Mouse (Mus musculus): ENCODE data around the gene Ubxn7. TPM values are rescaled to one million over a fixed set of nuclear protein-coding genes. Genes with fewer than 3 reads are reported as not detected.

Ubxn7 gene
- polyA plus RNA-seq, 1 experiment from 2014 or later: 30.6 TPM

GRCm38 (mm10) chr16:32312859-32313258, 19.2 kb upstream of the Ubxn7 start:
- WGBS: 52% methylated on average over 4 of the region's 4 CpGs
- ATAC-seq (replicated peaks; ENCODE audit: insufficient number of reproducible peaks, low FRiP score, low TSS enrichment, low read depth) (no peak), DNase-seq (ENCODE audit: low spot score) (no peak)
- no peak overlapping the region for H3K4me2 ChIP-seq (ENCODE audit: low read depth, low read length)
- no peak overlapping the region for H3K4me3 ChIP-seq (ENCODE audit: low read depth, low read length)
- no peak overlapping the region for H3K27ac ChIP-seq (replicated peaks; ENCODE audit: low read depth, low read length)
- H3K9ac ChIP-seq (replicated peaks; ENCODE audit: low read length): no peak overlapping the region
- H3K9me3 ChIP-seq (replicated peaks; ENCODE audit: control insufficient read depth, low read length): no peaks in the 10 kb centered on the region
- H3K27me3 ChIP-seq (ENCODE audit: control insufficient read depth, insufficient read depth, low read length): no peaks in the 10 kb centered on the region
- no peaks in the 10 kb centered on the region for H3K36me3 ChIP-seq (replicated peaks; ENCODE audit: control insufficient read depth, insufficient read depth, low read depth, low read length)
- no peaks in the 10 kb centered on the region for H3K4me1 ChIP-seq (ENCODE audit: control insufficient read depth, insufficient read depth, low read length)

GRCm38 (mm10) chr16:32316601-32317000, 15.5 kb upstream of the Ubxn7 start:
- Histone ChIP-seq H3K4me1 (ENCODE audit: control insufficient read depth, insufficient read depth, low read length) (no peaks in the 10 kb centered on the region), H3K9ac (replicated peaks; ENCODE audit: low read length) (no peak overlapping the region), H3K4me2 (ENCODE audit: low read depth, low read length) (no peak overlapping the region), H3K4me3 (ENCODE audit: low read depth, low read length) (no peak overlapping the region), H3K9me3 (replicated peaks; ENCODE audit: control insufficient read depth, low read length) (no peaks in the 10 kb centered on the region), H3K27me3 (ENCODE audit: control insufficient read depth, insufficient read depth, low read length) (no peaks in the 10 kb centered on the region), H3K27ac (replicated peaks; ENCODE audit: low read depth, low read length) (no peak overlapping the region), H3K36me3 (replicated peaks; ENCODE audit: control insufficient read depth, insufficient read depth, low read depth, low read length) (no peaks in the 10 kb centered on the region)
- 61% methylated on average over 2 of the region's 2 CpGs for WGBS
- no peak for DNase-seq (ENCODE audit: low spot score)
- ATAC-seq (replicated peaks; ENCODE audit: insufficient number of reproducible peaks, low FRiP score, low TSS enrichment, low read depth): no peak

GRCm38 (mm10) chr16:32323953-32324352, 8.1 kb upstream of the Ubxn7 start:
- H3K27ac ChIP-seq (replicated peaks; ENCODE audit: low read depth, low read length): no peak overlapping the region
- no peak overlapping the region for H3K4me3 ChIP-seq (ENCODE audit: low read depth, low read length)
- H3K27me3 ChIP-seq (ENCODE audit: control insufficient read depth, insufficient read depth, low read length): no peaks in the 10 kb centered on the region
- no peaks in the 10 kb centered on the region for H3K36me3 ChIP-seq (replicated peaks; ENCODE audit: control insufficient read depth, insufficient read depth, low read depth, low read length)
- no peaks in the 10 kb centered on the region for H3K4me1 ChIP-seq (ENCODE audit: control insufficient read depth, insufficient read depth, low read length)
- H3K9ac ChIP-seq (replicated peaks; ENCODE audit: low read length): no peak overlapping the region
- no peak overlapping the region for H3K4me2 ChIP-seq (ENCODE audit: low read depth, low read length)
- WGBS: 35% methylated on average over 7 of the region's 7 CpGs
- no peaks in the 10 kb centered on the region for H3K9me3 ChIP-seq (replicated peaks; ENCODE audit: control insufficient read depth, low read length)
- no peak for DNase-seq (ENCODE audit: low spot score)
- ATAC-seq (replicated peaks; ENCODE audit: insufficient number of reproducible peaks, low FRiP score, low TSS enrichment, low read depth): no peak

GRCm38 (mm10) chr16:32330876-32331670, 984 bp upstream of the Ubxn7 start:
- ATAC-seq (replicated peaks; ENCODE audit: insufficient number of reproducible peaks, low FRiP score, low TSS enrichment, low read depth): no peak
- H3K4me3 ChIP-seq (ENCODE audit: low read depth, low read length): no peak overlapping the region
- H3K27me3 ChIP-seq (ENCODE audit: control insufficient read depth, insufficient read depth, low read length): no peaks in the 10 kb centered on the region
- no peaks in the 10 kb centered on the region for H3K9me3 ChIP-seq (replicated peaks; ENCODE audit: control insufficient read depth, low read length)
- peak; percentile 50 for DNase-seq (ENCODE audit: low spot score)
- H3K36me3 ChIP-seq (replicated peaks; ENCODE audit: control insufficient read depth, insufficient read depth, low read depth, low read length): no peaks in the 10 kb centered on the region
- H3K4me2 ChIP-seq (ENCODE audit: low read depth, low read length): no peak overlapping the region; the same call in 1 of the 2 replicates
- no peak overlapping the region for H3K27ac ChIP-seq (replicated peaks; ENCODE audit: low read depth, low read length)
- no peak overlapping the region for H3K9ac ChIP-seq (replicated peaks; ENCODE audit: low read length)
- 52% methylated on average over 9 of the region's 9 CpGs for WGBS
- H3K4me1 ChIP-seq (ENCODE audit: control insufficient read depth, insufficient read depth, low read length): no peaks in the 10 kb centered on the region

- Histone ChIP-seq H3K4me1 (ENCODE audit: control insufficient read depth, insufficient read depth, low read length) (no peaks in the 10 kb centered on the region), H3K4me3 (ENCODE audit: low read depth, low read length) (peak overlapping the region; percentile 90), H3K9me3 (replicated peaks; ENCODE audit: control insufficient read depth, low read length) (no peaks in the 10 kb centered on the region), H3K27me3 (ENCODE audit: control insufficient read depth, insufficient read depth, low read length) (no peaks in the 10 kb centered on the region), H3K9ac (replicated peaks; ENCODE audit: low read length) (peak overlapping the region; percentile 98), H3K36me3 (replicated peaks; ENCODE audit: control insufficient read depth, insufficient read depth, low read depth, low read length) (no peaks in the 10 kb centered on the region), H3K4me2 (ENCODE audit: low read depth, low read length) (peak overlapping the region; percentile 41), H3K27ac (replicated peaks; ENCODE audit: low read depth, low read length) (peak overlapping the region; percentile 95)
- ATAC-seq (replicated peaks; ENCODE audit: insufficient number of reproducible peaks, low FRiP score, low TSS enrichment, low read depth): peak; percentile 74
- under 1% methylated on average over 47 of the region's 54 CpGs for WGBS
- DNase-seq (ENCODE audit: low spot score): peak; percentile 64
These were observed 777 bp downstream of the Ubxn7 start for GRCm38 (mm10) chr16:32332556-32333511.

GRCm38 (mm10) chr16:32335146-32335545, 3.1 kb downstream of the Ubxn7 start:
- Histone ChIP-seq H3K9ac (replicated peaks; ENCODE audit: low read length) (no peak overlapping the region), H3K4me3 (ENCODE audit: low read depth, low read length) (no peak overlapping the region), H3K27ac (replicated peaks; ENCODE audit: low read depth, low read length) (no peak overlapping the region), H3K27me3 (ENCODE audit: control insufficient read depth, insufficient read depth, low read length) (no peaks in the 10 kb centered on the region), H3K9me3 (replicated peaks; ENCODE audit: control insufficient read depth, low read length) (no peaks in the 10 kb centered on the region), H3K4me1 (ENCODE audit: control insufficient read depth, insufficient read depth, low read length) (no peaks in the 10 kb centered on the region), H3K36me3 (replicated peaks; ENCODE audit: control insufficient read depth, insufficient read depth, low read depth, low read length) (no peaks in the 10 kb centered on the region), H3K4me2 (ENCODE audit: low read depth, low read length) (no peak overlapping the region)
- ATAC-seq (replicated peaks; ENCODE audit: insufficient number of reproducible peaks, low FRiP score, low TSS enrichment, low read depth): no peak
- WGBS: 92% methylated on average over 5 of the region's 5 CpGs
- DNase-seq (ENCODE audit: low spot score): no peak

GRCm38 (mm10) chr16:32336026-32336780, 4.1 kb downstream of the Ubxn7 start:
- H3K4me2 ChIP-seq (ENCODE audit: low read depth, low read length): no peak overlapping the region
- H3K9ac ChIP-seq (replicated peaks; ENCODE audit: low read length): no peak overlapping the region
- H3K9me3 ChIP-seq (replicated peaks; ENCODE audit: control insufficient read depth, low read length): no peaks in the 10 kb centered on the region
- H3K4me1 ChIP-seq (ENCODE audit: control insufficient read depth, insufficient read depth, low read length): no peaks in the 10 kb centered on the region
- DNase-seq (ENCODE audit: low spot score) (no peak), ATAC-seq (replicated peaks; ENCODE audit: insufficient number of reproducible peaks, low FRiP score, low TSS enrichment, low read depth) (no peak)
- H3K27me3 ChIP-seq (ENCODE audit: control insufficient read depth, insufficient read depth, low read length): no peaks in the 10 kb centered on the region
- 84% methylated on average over 7 of the region's 7 CpGs for WGBS
- H3K36me3 ChIP-seq (replicated peaks; ENCODE audit: control insufficient read depth, insufficient read depth, low read depth, low read length): no peaks in the 10 kb centered on the region
- no peak overlapping the region for H3K27ac ChIP-seq (replicated peaks; ENCODE audit: low read depth, low read length)
- H3K4me3 ChIP-seq (ENCODE audit: low read depth, low read length): no peak overlapping the region
